Mouse (Mus musculus): ENCODE measurements around the gene Rb1. TPM values are rescaled to one million over a fixed set of nuclear protein-coding genes. Genes with fewer than 3 reads are reported as not detected.

The Rb1 gene
- total and polyA plus RNA-seq, 2 experiments from 2014 or later: 7.7 to 9.1 TPM

DNA sequence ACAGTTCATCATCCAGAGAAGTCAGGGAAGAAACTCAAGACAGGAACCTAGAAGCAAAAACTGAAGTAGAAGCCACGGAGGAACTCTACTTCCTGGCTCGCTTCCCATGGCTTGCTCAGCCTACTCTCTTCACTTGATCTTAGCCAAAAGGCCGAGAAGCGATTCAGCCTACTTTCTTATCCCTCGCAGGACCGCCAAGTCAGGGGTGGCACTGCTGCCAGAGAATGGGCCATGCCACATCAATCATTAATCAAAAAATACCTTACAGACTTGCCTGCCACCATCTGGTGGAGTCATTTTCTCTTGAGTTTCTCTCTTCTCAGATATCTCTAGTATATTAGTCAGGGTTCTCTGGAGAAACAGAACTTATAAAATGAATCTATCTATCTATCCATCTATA is 160.5 kb downstream of the Rb1 start:
- WGBS: 91% methylated on average over 6 of the region's 6 CpGs
- no peak overlapping the region for H3K4me3 ChIP-seq (ENCODE audit: low read depth, low read length)
- H3K27me3 ChIP-seq (ENCODE audit: control insufficient read depth, insufficient read depth, low read length): no peaks in the 10 kb centered on the region
- peaks cover 62% of the 10 kb centered on the region for H3K36me3 ChIP-seq (replicated peaks; ENCODE audit: control insufficient read depth, insufficient read depth, low read length)
- no peak overlapping the region for H3K9ac ChIP-seq (replicated peaks; ENCODE audit: low read depth, low read length)
- ATAC-seq (ENCODE audit: insufficient read depth, low read depth) (no peak), DNase-seq (ENCODE audit: low spot score) (no peak)
- no peaks in the 10 kb centered on the region for H3K9me3 ChIP-seq (replicated peaks; ENCODE audit: control insufficient read depth, low read length)
- no peak overlapping the region for H3K27ac ChIP-seq (ENCODE audit: low read depth)
- no peak overlapping the region for H3K4me2 ChIP-seq (ENCODE audit: low read depth, low read length)
- TF ChIP-seq EP300 (IDR thresholded peaks at IDR 0.05; ENCODE audit: low read depth) (no peak), CTCF (IDR thresholded peaks at IDR 0.05; ENCODE audit: low read depth) (no peak)
- H3K4me1 ChIP-seq (ENCODE audit: control insufficient read depth, insufficient read depth): no peaks in the 10 kb centered on the region

DNA sequence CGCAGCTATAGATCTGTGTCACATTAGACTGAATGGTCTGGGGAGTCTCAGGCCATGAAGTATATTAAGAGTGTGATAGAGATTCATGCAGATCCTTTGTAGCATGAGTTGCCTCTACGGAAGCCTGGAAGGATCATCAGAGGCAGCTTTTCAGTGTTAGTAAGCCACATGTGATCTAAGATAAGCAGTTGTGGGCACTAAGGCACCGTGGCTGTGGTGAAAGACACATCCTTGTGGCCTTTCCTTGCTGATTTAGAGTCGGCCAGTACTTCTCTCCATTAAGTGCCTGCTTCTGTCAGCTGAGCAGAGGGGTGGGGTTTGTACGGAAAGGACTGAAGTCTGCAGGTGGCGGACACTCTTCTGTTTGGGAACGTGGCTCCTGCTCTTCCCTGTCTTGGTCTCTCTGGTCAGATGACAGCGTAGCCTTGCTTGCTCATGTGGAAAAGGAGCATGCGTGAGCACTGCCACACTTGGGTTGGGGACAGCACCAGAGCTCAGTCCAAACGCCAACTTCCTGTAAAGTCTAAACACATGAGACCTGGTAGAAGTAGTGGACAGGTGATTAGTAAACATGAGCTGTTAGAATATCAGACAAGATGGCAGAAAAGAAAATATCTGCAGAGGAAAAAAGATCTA is 162.1 kb downstream of the Rb1 start:
- H3K27ac ChIP-seq (ENCODE audit: low read depth): no peak overlapping the region
- no peaks in the 10 kb centered on the region for H3K27me3 ChIP-seq (ENCODE audit: control insufficient read depth, insufficient read depth, low read length)
- no peak overlapping the region for H3K4me3 ChIP-seq (ENCODE audit: low read depth, low read length)
- peaks cover 66% of the 10 kb centered on the region for H3K36me3 ChIP-seq (replicated peaks; ENCODE audit: control insufficient read depth, insufficient read depth, low read length)
- ATAC-seq (ENCODE audit: insufficient read depth, low read depth) (no peak), DNase-seq (ENCODE audit: low spot score) (no peak)
- H3K4me1 ChIP-seq (ENCODE audit: control insufficient read depth, insufficient read depth): no peaks in the 10 kb centered on the region
- WGBS: 89% methylated on average over 10 of the region's 10 CpGs
- no peak overlapping the region for H3K4me2 ChIP-seq (ENCODE audit: low read depth, low read length)
- TF ChIP-seq EP300 (IDR thresholded peaks at IDR 0.05; ENCODE audit: low read depth): no peak
- no peak for TF ChIP-seq CTCF (IDR thresholded peaks at IDR 0.05; ENCODE audit: low read depth)
- H3K9ac ChIP-seq (replicated peaks; ENCODE audit: low read depth, low read length): no peak overlapping the region
- H3K9me3 ChIP-seq (replicated peaks; ENCODE audit: control insufficient read depth, low read length): no peaks in the 10 kb centered on the region

GRCm38 (mm10) chr14:73162192-73162800 is 163.3 kb downstream of the Rb1 start:
- 89% methylated on average over 13 of the region's 13 CpGs for WGBS
- no peak overlapping the region for H3K27ac ChIP-seq (ENCODE audit: low read depth)
- no peak overlapping the region for H3K9ac ChIP-seq (replicated peaks; ENCODE audit: low read depth, low read length)
- no peak overlapping the region for H3K4me2 ChIP-seq (ENCODE audit: low read depth, low read length)
- H3K27me3 ChIP-seq (ENCODE audit: control insufficient read depth, insufficient read depth, low read length): no peaks in the 10 kb centered on the region
- no peaks in the 10 kb centered on the region for H3K9me3 ChIP-seq (replicated peaks; ENCODE audit: control insufficient read depth, low read length)
- DNase-seq (ENCODE audit: low spot score): no peak
- ATAC-seq (ENCODE audit: insufficient read depth, low read depth): no peak
- H3K4me1 ChIP-seq (ENCODE audit: control insufficient read depth, insufficient read depth): no peaks in the 10 kb centered on the region
- TF ChIP-seq CTCF (IDR thresholded peaks at IDR 0.05; ENCODE audit: low read depth) (no peak), EP300 (IDR thresholded peaks at IDR 0.05; ENCODE audit: low read depth) (no peak)
- no peak overlapping the region for H3K4me3 ChIP-seq (ENCODE audit: low read depth, low read length)
- peaks cover 59% of the 10 kb centered on the region for H3K36me3 ChIP-seq (replicated peaks; ENCODE audit: control insufficient read depth, insufficient read depth, low read length)

DNA sequence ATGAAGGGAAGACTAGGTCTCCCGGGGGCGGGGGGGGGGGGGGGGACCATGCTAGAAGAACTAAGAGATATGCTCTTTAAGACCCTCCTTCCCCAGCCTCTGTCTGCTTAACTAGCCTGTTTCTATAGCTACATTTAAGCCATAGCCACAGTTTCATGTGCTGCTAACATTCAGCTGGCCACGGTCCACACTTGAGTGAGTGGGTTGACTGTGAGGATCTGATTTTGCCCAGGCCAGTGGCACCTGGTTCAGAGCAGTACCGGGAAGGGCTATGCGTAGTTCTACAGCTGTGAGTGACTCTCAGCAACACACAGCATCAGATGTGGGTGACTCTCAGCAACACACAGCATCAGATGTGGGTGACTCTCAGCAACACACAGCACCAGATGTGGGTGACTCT is 164.3 kb downstream of the Rb1 start:
- no peaks in the 10 kb centered on the region for H3K9me3 ChIP-seq (replicated peaks; ENCODE audit: control insufficient read depth, low read length)
- H3K27me3 ChIP-seq (ENCODE audit: control insufficient read depth, insufficient read depth, low read length): no peaks in the 10 kb centered on the region
- no peak overlapping the region for H3K4me3 ChIP-seq (ENCODE audit: low read depth, low read length)
- ATAC-seq (ENCODE audit: insufficient read depth, low read depth): no peak
- H3K4me2 ChIP-seq (ENCODE audit: low read depth, low read length): no peak overlapping the region
- 88% methylated on average over 4 of the region's 5 CpGs for WGBS
- H3K27ac ChIP-seq (ENCODE audit: low read depth): no peak overlapping the region
- no peaks in the 10 kb centered on the region for H3K4me1 ChIP-seq (ENCODE audit: control insufficient read depth, insufficient read depth)
- TF ChIP-seq EP300 (IDR thresholded peaks at IDR 0.05; ENCODE audit: low read depth) (no peak), CTCF (IDR thresholded peaks at IDR 0.05; ENCODE audit: low read depth) (no peak)
- peaks cover 61% of the 10 kb centered on the region for H3K36me3 ChIP-seq (replicated peaks; ENCODE audit: control insufficient read depth, insufficient read depth, low read length)
- no peak for DNase-seq (ENCODE audit: low spot score)
- H3K9ac ChIP-seq (replicated peaks; ENCODE audit: low read depth, low read length): no peak overlapping the region

- DNase-seq (ENCODE audit: low spot score): no peak
- WGBS: 71% methylated on average over 3 of the region's 3 CpGs
Measured at GRCm38 (mm10) chr14:73148125-73148524, 177.5 kb downstream of the Rb1 start.

More at GRCm38 (mm10) chr14:73148125-73148524, 177.5 kb downstream of the Rb1 start:
- Histone ChIP-seq H3K36me3 (replicated peaks; ENCODE audit: control insufficient read depth, insufficient read depth, low read length) (0 out of 2 replicates have a peak, but pooled peaks cover 6% of the 10 kb centered on the region), H3K27me3 (ENCODE audit: control insufficient read depth, insufficient read depth, low read length) (no peaks in the 10 kb centered on the region), H3K4me2 (ENCODE audit: low read depth, low read length) (no peak overlapping the region), H3K4me1 (ENCODE audit: control insufficient read depth, insufficient read depth) (peaks cover 9% of the 10 kb centered on the region; the same call in 1 of the 2 replicates), H3K27ac (ENCODE audit: low read depth) (no peak overlapping the region), H3K9me3 (replicated peaks; ENCODE audit: control insufficient read depth, low read length) (no peaks in the 10 kb centered on the region), H3K4me3 (ENCODE audit: low read depth, low read length) (no peak overlapping the region), H3K9ac (replicated peaks; ENCODE audit: low read depth, low read length) (no peak overlapping the region)
- no peak for ATAC-seq (ENCODE audit: insufficient read depth, low read depth)
- TF ChIP-seq EP300 (IDR thresholded peaks at IDR 0.05; ENCODE audit: low read depth) (no peak), CTCF (IDR thresholded peaks at IDR 0.05; ENCODE audit: low read depth) (no peak)

Measured in heart, postnatal 0 days (tissue).